Mouse (Mus musculus): Measurements from ENCODE around the gene Zfp638.

DNA sequence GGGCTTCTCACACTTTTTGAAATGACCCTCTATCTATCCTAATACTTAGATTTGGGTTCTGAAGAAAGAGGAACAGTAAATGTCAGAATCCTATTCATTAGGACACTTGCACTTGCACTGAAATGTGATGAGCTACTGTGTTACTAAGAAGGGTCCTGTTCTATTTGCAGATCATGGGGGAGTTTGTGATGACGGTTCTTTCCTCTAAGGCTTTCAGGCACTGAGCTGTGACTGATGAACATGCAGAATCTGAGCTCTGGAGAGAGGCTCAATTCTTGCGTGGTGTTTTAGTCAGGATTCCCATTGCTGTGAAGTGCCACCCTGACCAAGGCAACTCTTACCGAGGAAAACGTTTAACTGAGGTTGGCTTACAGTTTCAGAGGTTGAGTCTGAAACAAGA is 32.2 kb downstream of the Zfp638 start:
- TF ChIP-seq EP300 (optimal IDR thresholded peaks at IDR 0.05) (no peak), CTCF (IDR thresholded peaks at IDR 0.05; ENCODE audit: low read depth) (no peak)
